Mouse (Mus musculus): ENCODE results near the gene Pde1c. TPM values are rescaled to one million over a fixed set of nuclear protein-coding genes. Genes with fewer than 3 reads are reported as not detected.
A peak's percentile ranks its signal among the peaks of the same experiment; 100 is the strongest.

Pde1c gene
- polyA plus RNA-seq, 1 experiment from 2014 or later = 8.3 TPM

- no peaks in the 10 kb centered on the region for H3K9me3 ChIP-seq (replicated peaks)
- H3K4me2 ChIP-seq = no peak overlapping the region
- H3K36me3 ChIP-seq = no peaks in the 10 kb centered on the region
- H3K9ac ChIP-seq (replicated peaks) = no peak overlapping the region
- no peak overlapping the region for H3K27ac ChIP-seq (replicated peaks)
- no peak overlapping the region for H3K4me3 ChIP-seq (replicated peaks)
- WGBS = 28% methylated on average over 4 of the region's 4 CpGs
- H3K4me1 ChIP-seq = no peaks in the 10 kb centered on the region
- no peaks in the 10 kb centered on the region for H3K27me3 ChIP-seq (replicated peaks)
- ATAC-seq (ENCODE audit: low FRiP score) = peak; percentile 76
Observed at GRCm38 (mm10) chr6:56049104-56049503, 519.8 kb downstream of the Pde1c start.

GRCm38 (mm10) chr6:56048580-56048979 lies 520.3 kb downstream of the Pde1c start:
- Histone ChIP-seq H3K4me1 (no peaks in the 10 kb centered on the region), H3K27me3 (replicated peaks) (no peaks in the 10 kb centered on the region), H3K9me3 (replicated peaks) (no peaks in the 10 kb centered on the region), H3K4me3 (replicated peaks) (no peak overlapping the region), H3K4me2 (no peak overlapping the region), H3K36me3 (no peaks in the 10 kb centered on the region), H3K27ac (replicated peaks) (no peak overlapping the region), H3K9ac (replicated peaks) (no peak overlapping the region)
- no peak for ATAC-seq (ENCODE audit: low FRiP score)
- WGBS = 83% methylated on average over 3 of the region's 3 CpGs

- Histone ChIP-seq H3K9ac (replicated peaks) (no peak overlapping the region), H3K27me3 (replicated peaks) (no peaks in the 10 kb centered on the region), H3K4me2 (no peak overlapping the region), H3K4me1 (no peaks in the 10 kb centered on the region), H3K4me3 (replicated peaks) (no peak overlapping the region), H3K9me3 (replicated peaks) (no peaks in the 10 kb centered on the region), H3K36me3 (no peaks in the 10 kb centered on the region), H3K27ac (replicated peaks) (no peak overlapping the region)
- WGBS = 43% methylated on average over 1 of the region's 1 CpGs
- no peak for ATAC-seq (ENCODE audit: low FRiP score)
Observed at GRCm38 (mm10) chr6:56044716-56045115, 524.2 kb downstream of the Pde1c start.

GRCm38 (mm10) chr6:56044270-56044669 lies 524.6 kb downstream of the Pde1c start:
- no peak overlapping the region for H3K4me2 ChIP-seq
- H3K4me3 ChIP-seq (replicated peaks) = no peak overlapping the region
- 32% methylated on average over 5 of the region's 5 CpGs for WGBS
- no peaks in the 10 kb centered on the region for H3K36me3 ChIP-seq
- no peaks in the 10 kb centered on the region for H3K27me3 ChIP-seq (replicated peaks)
- no peak for ATAC-seq (ENCODE audit: low FRiP score)
- no peak overlapping the region for H3K27ac ChIP-seq (replicated peaks)
- H3K9me3 ChIP-seq (replicated peaks) = no peaks in the 10 kb centered on the region
- no peak overlapping the region for H3K9ac ChIP-seq (replicated peaks)
- H3K4me1 ChIP-seq = no peaks in the 10 kb centered on the region

GRCm38 (mm10) chr6:56039476-56040055 lies 529.3 kb downstream of the Pde1c start:
- ATAC-seq (ENCODE audit: low FRiP score) = peak; percentile 83; the same call in 1 of the 2 replicates
- no peaks in the 10 kb centered on the region for H3K4me1 ChIP-seq
- 40% methylated on average over 4 of the region's 4 CpGs for WGBS
- H3K9ac ChIP-seq (replicated peaks) = no peak overlapping the region
- no peaks in the 10 kb centered on the region for H3K27me3 ChIP-seq (replicated peaks)
- H3K9me3 ChIP-seq (replicated peaks) = no peaks in the 10 kb centered on the region
- no peak overlapping the region for H3K4me3 ChIP-seq (replicated peaks)
- H3K36me3 ChIP-seq = no peaks in the 10 kb centered on the region
- no peak overlapping the region for H3K4me2 ChIP-seq
- H3K27ac ChIP-seq (replicated peaks) = no peak overlapping the region

GRCm38 (mm10) chr6:56035054-56035453 lies 533.8 kb downstream of the Pde1c start:
- Histone ChIP-seq H3K9ac (replicated peaks) (no peak overlapping the region), H3K4me3 (replicated peaks) (no peak overlapping the region), H3K27ac (replicated peaks) (no peak overlapping the region), H3K4me1 (no peaks in the 10 kb centered on the region), H3K4me2 (no peak overlapping the region), H3K9me3 (replicated peaks) (no peaks in the 10 kb centered on the region), H3K27me3 (replicated peaks) (no peaks in the 10 kb centered on the region), H3K36me3 (no peaks in the 10 kb centered on the region)
- 86% methylated on average over 10 of the region's 10 CpGs for WGBS
- ATAC-seq (ENCODE audit: low FRiP score) = no peak

- ATAC-seq (ENCODE audit: low FRiP score) = no peak
- H3K4me1 ChIP-seq = no peaks in the 10 kb centered on the region
- H3K9ac ChIP-seq (replicated peaks) = no peak overlapping the region
- H3K27me3 ChIP-seq (replicated peaks) = no peaks in the 10 kb centered on the region
- 63% methylated on average over 2 of the region's 2 CpGs for WGBS
- H3K4me3 ChIP-seq (replicated peaks) = no peak overlapping the region
- H3K36me3 ChIP-seq = no peaks in the 10 kb centered on the region
- no peak overlapping the region for H3K27ac ChIP-seq (replicated peaks)
- H3K9me3 ChIP-seq (replicated peaks) = no peaks in the 10 kb centered on the region
- no peak overlapping the region for H3K4me2 ChIP-seq
Observed at GRCm38 (mm10) chr6:56032231-56032630, 536.7 kb downstream of the Pde1c start.

GRCm38 (mm10) chr6:56029986-56030385 lies 538.9 kb downstream of the Pde1c start:
- H3K9ac ChIP-seq (replicated peaks) = no peak overlapping the region

GRCm38 (mm10) chr6:56027966-56028365 lies 540.9 kb downstream of the Pde1c start:
- no peak overlapping the region for H3K4me2 ChIP-seq
- WGBS = 90% methylated on average over 5 of the region's 5 CpGs
- no peak overlapping the region for H3K9ac ChIP-seq (replicated peaks)
- no peaks in the 10 kb centered on the region for H3K4me1 ChIP-seq
- H3K36me3 ChIP-seq = no peaks in the 10 kb centered on the region
- no peak overlapping the region for H3K27ac ChIP-seq (replicated peaks)
- ATAC-seq (ENCODE audit: low FRiP score) = no peak
- H3K4me3 ChIP-seq (replicated peaks) = no peak overlapping the region
- H3K9me3 ChIP-seq (replicated peaks) = no peaks in the 10 kb centered on the region
- no peaks in the 10 kb centered on the region for H3K27me3 ChIP-seq (replicated peaks)

More at GRCm38 (mm10) chr6:56029986-56030385, 538.9 kb downstream of the Pde1c start:
- Histone ChIP-seq H3K4me2 (no peak overlapping the region), H3K4me3 (replicated peaks) (no peak overlapping the region), H3K27me3 (replicated peaks) (no peaks in the 10 kb centered on the region), H3K27ac (replicated peaks) (no peak overlapping the region), H3K9me3 (replicated peaks) (no peaks in the 10 kb centered on the region), H3K36me3 (no peaks in the 10 kb centered on the region), H3K4me1 (no peaks in the 10 kb centered on the region)
- no peak for ATAC-seq (ENCODE audit: low FRiP score)
- 36% methylated on average over 5 of the region's 5 CpGs for WGBS

- no peaks in the 10 kb centered on the region for H3K9me3 ChIP-seq (replicated peaks)
- H3K9ac ChIP-seq (replicated peaks) = no peak overlapping the region
- no peak overlapping the region for H3K4me2 ChIP-seq
- H3K4me3 ChIP-seq (replicated peaks) = no peak overlapping the region
- no peaks in the 10 kb centered on the region for H3K4me1 ChIP-seq
- 67% methylated on average over 6 of the region's 6 CpGs for WGBS
- H3K36me3 ChIP-seq = no peaks in the 10 kb centered on the region
- no peaks in the 10 kb centered on the region for H3K27me3 ChIP-seq (replicated peaks)
- ATAC-seq (ENCODE audit: low FRiP score) = peak; percentile 60; the same call in 1 of the 2 replicates
- no peak overlapping the region for H3K27ac ChIP-seq (replicated peaks)
Observed at GRCm38 (mm10) chr6:56027318-56027717, 541.6 kb downstream of the Pde1c start.

- Histone ChIP-seq H3K27me3 (replicated peaks) (no peaks in the 10 kb centered on the region), H3K36me3 (no peaks in the 10 kb centered on the region), H3K4me2 (no peak overlapping the region), H3K9me3 (replicated peaks) (no peaks in the 10 kb centered on the region), H3K27ac (replicated peaks) (no peak overlapping the region), H3K4me1 (no peaks in the 10 kb centered on the region), H3K9ac (replicated peaks) (no peak overlapping the region), H3K4me3 (replicated peaks) (no peak overlapping the region)
- ATAC-seq (ENCODE audit: low FRiP score) = no peak
- 62% methylated on average over 2 of the region's 2 CpGs for WGBS
Observed at GRCm38 (mm10) chr6:56025533-56025932, 543.4 kb downstream of the Pde1c start.

Measured in neural tube, embryonic 15.5 days (tissue).